Mouse (Mus musculus): ENCODE measurements around the gene Ly6g5c. TPM values are rescaled to one million over a fixed set of nuclear protein-coding genes. Genes with fewer than 3 reads are reported as not detected.

Gene Ly6g5c
- polyA plus RNA-seq, 1 experiment from 2014 or later, result not detected

GRCm38 (mm10) chr17:35135591-35136320 lies 27.7 kb downstream of the Ly6g5c start:
- Histone ChIP-seq H3K4me3 (replicated peaks; ENCODE audit: low read depth, low read length) (peak overlapping the region; percentile 75), H3K9ac (replicated peaks; ENCODE audit: low read length) (peak overlapping the region; percentile 75), H3K27ac (replicated peaks; ENCODE audit: low read depth, low read length) (peak overlapping the region; percentile 96), H3K4me1 (ENCODE audit: control insufficient read depth, insufficient read depth, low read length) (peaks cover 13% of the 10 kb centered on the region), H3K27me3 (ENCODE audit: control insufficient read depth, insufficient read depth, low read length) (no peaks in the 10 kb centered on the region), H3K4me2 (ENCODE audit: low read length) (peak overlapping the region; percentile 92), H3K9me3 (ENCODE audit: control insufficient read depth, low read length) (no peaks in the 10 kb centered on the region), H3K36me3 (ENCODE audit: control insufficient read depth, insufficient read depth, low read length) (peaks cover 26% of the 10 kb centered on the region)
- ATAC-seq (ENCODE audit: low FRiP score, low TSS enrichment) (peak; percentile 75), DNase-seq (no peak)
- under 1% methylated on average over 42 of the region's 43 CpGs for WGBS

- H3K27ac ChIP-seq (replicated peaks; ENCODE audit: low read depth, low read length), result no peak overlapping the region
- DNase-seq (no peak), ATAC-seq (ENCODE audit: low FRiP score, low TSS enrichment) (no peak)
- no peak overlapping the region for H3K4me2 ChIP-seq (ENCODE audit: low read length)
- H3K27me3 ChIP-seq (ENCODE audit: control insufficient read depth, insufficient read depth, low read length), result no peaks in the 10 kb centered on the region
- peaks cover 61% of the 10 kb centered on the region for H3K36me3 ChIP-seq (ENCODE audit: control insufficient read depth, insufficient read depth, low read length)
- no peak overlapping the region for H3K9ac ChIP-seq (replicated peaks; ENCODE audit: low read length)
- H3K4me3 ChIP-seq (replicated peaks; ENCODE audit: low read depth, low read length), result no peak overlapping the region
- WGBS, result 97% methylated on average over 3 of the region's 3 CpGs
- H3K4me1 ChIP-seq (ENCODE audit: control insufficient read depth, insufficient read depth, low read length), result peaks cover 13% of the 10 kb centered on the region
- H3K9me3 ChIP-seq (ENCODE audit: control insufficient read depth, low read length), result no peaks in the 10 kb centered on the region
These were observed 31.2 kb downstream of the Ly6g5c start for GRCm38 (mm10) chr17:35139269-35139668.

DNA sequence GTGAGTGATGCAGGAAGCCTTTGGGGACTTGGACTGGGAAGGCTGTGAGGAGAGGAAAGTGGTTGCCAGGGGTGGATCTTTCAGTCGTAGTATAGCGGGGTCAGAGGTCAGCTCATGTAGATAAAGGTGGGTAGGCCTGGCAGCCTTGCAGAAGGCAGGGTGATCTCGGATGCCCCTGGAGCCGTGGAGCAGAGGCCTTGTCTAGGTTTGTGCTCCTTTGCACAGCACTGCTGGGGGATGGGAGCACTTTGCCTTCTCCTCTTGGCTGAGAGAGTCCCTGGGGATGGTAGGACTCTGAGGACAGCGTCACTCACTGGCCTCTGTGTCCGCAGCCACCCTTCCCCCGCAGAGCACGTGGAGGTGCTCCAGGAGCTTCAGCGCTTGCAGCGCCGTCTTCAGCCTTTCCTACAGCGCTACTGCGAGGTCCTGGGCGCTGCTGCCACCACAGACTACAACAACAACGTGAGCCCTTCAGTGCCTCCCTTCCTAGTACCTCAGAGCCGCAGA lies 32.5 kb downstream of the Ly6g5c start:
- ATAC-seq (ENCODE audit: low FRiP score, low TSS enrichment), result no peak
- WGBS, result 82% methylated on average over 16 of the region's 16 CpGs

GRCm38 (mm10) chr17:35141971-35142370 lies 33.9 kb downstream of the Ly6g5c start:
- WGBS, result 89% methylated on average over 6 of the region's 6 CpGs
- DNase-seq (no peak), ATAC-seq (ENCODE audit: low FRiP score, low TSS enrichment) (no peak)
- Histone ChIP-seq H3K36me3 (ENCODE audit: control insufficient read depth, insufficient read depth, low read length) (peaks cover 88% of the 10 kb centered on the region), H3K4me3 (replicated peaks; ENCODE audit: low read depth, low read length) (no peak overlapping the region), H3K27me3 (ENCODE audit: control insufficient read depth, insufficient read depth, low read length) (no peaks in the 10 kb centered on the region), H3K9ac (replicated peaks; ENCODE audit: low read length) (no peak overlapping the region), H3K4me2 (ENCODE audit: low read length) (no peak overlapping the region), H3K9me3 (ENCODE audit: control insufficient read depth, low read length) (no peaks in the 10 kb centered on the region), H3K27ac (replicated peaks; ENCODE audit: low read depth, low read length) (no peak overlapping the region), H3K4me1 (ENCODE audit: control insufficient read depth, insufficient read depth, low read length) (peaks cover 4% of the 10 kb centered on the region)

More for the DNA sequence above, 32.5 kb downstream of the Ly6g5c start:
- Histone ChIP-seq H3K36me3 (ENCODE audit: control insufficient read depth, insufficient read depth, low read length) (peaks cover 74% of the 10 kb centered on the region), H3K9me3 (ENCODE audit: control insufficient read depth, low read length) (no peaks in the 10 kb centered on the region), H3K4me2 (ENCODE audit: low read length) (no peak overlapping the region), H3K9ac (replicated peaks; ENCODE audit: low read length) (no peak overlapping the region), H3K4me1 (ENCODE audit: control insufficient read depth, insufficient read depth, low read length) (peaks cover 13% of the 10 kb centered on the region), H3K27ac (replicated peaks; ENCODE audit: low read depth, low read length) (no peak overlapping the region), H3K27me3 (ENCODE audit: control insufficient read depth, insufficient read depth, low read length) (no peaks in the 10 kb centered on the region), H3K4me3 (replicated peaks; ENCODE audit: low read depth, low read length) (no peak overlapping the region)
- no peak for DNase-seq

- Histone ChIP-seq H3K4me2 (ENCODE audit: low read length) (no peak overlapping the region), H3K27ac (replicated peaks; ENCODE audit: low read depth, low read length) (no peak overlapping the region), H3K4me1 (ENCODE audit: control insufficient read depth, insufficient read depth, low read length) (no peaks in the 10 kb centered on the region), H3K4me3 (replicated peaks; ENCODE audit: low read depth, low read length) (no peak overlapping the region), H3K36me3 (ENCODE audit: control insufficient read depth, insufficient read depth, low read length) (peaks cover 99% of the 10 kb centered on the region), H3K9ac (replicated peaks; ENCODE audit: low read length) (no peak overlapping the region), H3K9me3 (ENCODE audit: control insufficient read depth, low read length) (no peaks in the 10 kb centered on the region), H3K27me3 (ENCODE audit: control insufficient read depth, insufficient read depth, low read length) (no peaks in the 10 kb centered on the region)
- DNase-seq (no peak), ATAC-seq (ENCODE audit: low FRiP score, low TSS enrichment) (no peak)
- WGBS, result 92% methylated on average over 5 of the region's 5 CpGs
These were observed 38.1 kb downstream of the Ly6g5c start for GRCm38 (mm10) chr17:35146139-35146538.

GRCm38 (mm10) chr17:35147348-35147747 lies 39.3 kb downstream of the Ly6g5c start:
- no peaks in the 10 kb centered on the region for H3K9me3 ChIP-seq (ENCODE audit: control insufficient read depth, low read length)
- H3K4me3 ChIP-seq (replicated peaks; ENCODE audit: low read depth, low read length), result no peak overlapping the region
- WGBS, result 65% methylated on average over 3 of the region's 3 CpGs
- no peaks in the 10 kb centered on the region for H3K27me3 ChIP-seq (ENCODE audit: control insufficient read depth, insufficient read depth, low read length)
- DNase-seq (no peak), ATAC-seq (ENCODE audit: low FRiP score, low TSS enrichment) (no peak)
- 0 out of 2 replicates have a peak overlapping the region, but pooled peaks have one; percentile 34 for H3K27ac ChIP-seq (replicated peaks; ENCODE audit: low read depth, low read length)
- H3K36me3 ChIP-seq (ENCODE audit: control insufficient read depth, insufficient read depth, low read length), result peaks cover 99% of the 10 kb centered on the region
- H3K4me2 ChIP-seq (ENCODE audit: low read length), result no peak overlapping the region
- H3K9ac ChIP-seq (replicated peaks; ENCODE audit: low read length), result no peak overlapping the region
- H3K4me1 ChIP-seq (ENCODE audit: control insufficient read depth, insufficient read depth, low read length), result no peaks in the 10 kb centered on the region

- no peaks in the 10 kb centered on the region for H3K4me1 ChIP-seq (ENCODE audit: control insufficient read depth, insufficient read depth, low read length)
- DNase-seq (no peak), ATAC-seq (ENCODE audit: low FRiP score, low TSS enrichment) (no peak)
- 75% methylated on average over 5 of the region's 5 CpGs for WGBS
- H3K4me3 ChIP-seq (replicated peaks; ENCODE audit: low read depth, low read length), result no peak overlapping the region
- no peak overlapping the region for H3K9ac ChIP-seq (replicated peaks; ENCODE audit: low read length)
- peaks cover 99% of the 10 kb centered on the region for H3K36me3 ChIP-seq (ENCODE audit: control insufficient read depth, insufficient read depth, low read length)
- H3K9me3 ChIP-seq (ENCODE audit: control insufficient read depth, low read length), result no peaks in the 10 kb centered on the region
- H3K27me3 ChIP-seq (ENCODE audit: control insufficient read depth, insufficient read depth, low read length), result no peaks in the 10 kb centered on the region
- no peak overlapping the region for H3K4me2 ChIP-seq (ENCODE audit: low read length)
- H3K27ac ChIP-seq (replicated peaks; ENCODE audit: low read depth, low read length), result no peak overlapping the region
These were observed 40.0 kb downstream of the Ly6g5c start for GRCm38 (mm10) chr17:35147922-35148639.

DNA sequence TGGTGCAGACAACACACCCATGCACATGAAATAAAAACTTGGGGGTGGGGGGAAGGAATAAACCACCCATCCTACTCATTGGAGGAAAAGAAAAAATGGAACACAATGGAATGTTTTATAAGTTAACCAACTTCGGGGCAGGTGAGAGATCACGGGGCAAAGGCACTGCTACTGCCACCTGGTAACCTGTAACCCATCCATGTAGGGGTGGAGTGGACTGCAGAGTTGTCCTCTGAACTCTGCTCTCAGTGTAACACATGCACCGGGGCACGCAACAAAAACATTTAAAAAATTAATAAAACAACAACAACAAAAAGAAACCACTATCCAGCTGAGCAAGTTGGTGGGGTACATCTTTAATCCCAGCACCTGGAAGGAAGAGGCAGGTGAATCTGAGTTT lies 44.0 kb downstream of the Ly6g5c start:
- no peaks in the 10 kb centered on the region for H3K9me3 ChIP-seq (ENCODE audit: control insufficient read depth, low read length)
- H3K27me3 ChIP-seq (ENCODE audit: control insufficient read depth, insufficient read depth, low read length), result no peaks in the 10 kb centered on the region
- peaks cover 99% of the 10 kb centered on the region for H3K36me3 ChIP-seq (ENCODE audit: control insufficient read depth, insufficient read depth, low read length)
- 96% methylated on average over 4 of the region's 4 CpGs for WGBS
- H3K4me1 ChIP-seq (ENCODE audit: control insufficient read depth, insufficient read depth, low read length), result no peaks in the 10 kb centered on the region
- no peak overlapping the region for H3K4me3 ChIP-seq (replicated peaks; ENCODE audit: low read depth, low read length)
- H3K4me2 ChIP-seq (ENCODE audit: low read length), result no peak overlapping the region
- ATAC-seq (ENCODE audit: low FRiP score, low TSS enrichment), result no peak
- no peak overlapping the region for H3K27ac ChIP-seq (replicated peaks; ENCODE audit: low read depth, low read length)
- H3K9ac ChIP-seq (replicated peaks; ENCODE audit: low read length), result no peak overlapping the region
- DNase-seq, result no peak
